Mouse (Mus musculus): ENCODE measurements around the gene Tbx3.

GRCm38 (mm10) chr5:119681833-119682210, 11.4 kb downstream of the Tbx3 start:
- no peak for TF ChIP-seq EP300 (IDR thresholded peaks at IDR 0.05; ENCODE audit: insufficient read depth, low read depth, low read length)
- TF ChIP-seq CTCF (IDR thresholded peaks at IDR 0.05), result no peak
